Mouse (Mus musculus) ES-E14 (cell line): ENCODE results near the gene Rap1gap2.

Experiments
- HCFC1 ChIP-seq: IDR thresholded peaks from 2 replicates; pipeline ENCODE4 v1.6.1; 2012; ENCODE audit warnings: low read length, inconsistent platforms, borderline replicate concordance; ENCODE audit not compliant: insufficient read depth
- MAFK ChIP-seq: IDR thresholded peaks from 2 replicates; pipeline ENCODE4 v1.6.1; 2014; ENCODE audit warnings: mild to moderate bottlenecking, low read depth, low read length, inconsistent platforms; ENCODE audit not compliant: insufficient read depth
- ZC3H11A ChIP-seq: IDR thresholded peaks from 2 replicates; pipeline ENCODE4 v1.6.1; 2012; ENCODE audit warnings: low read depth, mild to moderate bottlenecking, inconsistent platforms, low read length, borderline replicate concordance

- TF ChIP-seq ZC3H11A (no peak), HCFC1 (no peak), MAFK (no peak)
Measured at GRCm38 (mm10) chr11:74523210-74523951, 87.3 kb downstream of the Rap1gap2 start.
